Mouse (Mus musculus) hindbrain, postnatal 0 days (tissue): ENCODE data around the gene Lgr6. TPM values are rescaled to one million over a fixed set of nuclear protein-coding genes. Genes with fewer than 3 reads are reported as not detected.

Experiments used
- ATAC-seq: fragments of 200-750 bp; cut with Nextera tagmentation; 2 replicates; pipeline ENCODE4 v1.8.0; 2017; ENCODE audit warnings: mild to moderate bottlenecking, moderate TSS enrichment, moderate library complexity
- DNase-seq: peaks from one replicate; pipeline ENCODE4 v3.0.0-alpha.2; 2015; ENCODE audit warnings: low spot score
- H3K27ac ChIP-seq: fragments of 300-500 bp; sonication (generic); 2 replicates; pipeline ENCODE4 v1.5.1; 2014; ENCODE audit warnings: mild to moderate bottlenecking
- H3K27me3 ChIP-seq: fragments of 300-500 bp; sonication (generic); 2 replicates; pipeline ENCODE4 v1.6.1; 2014; ENCODE audit warnings: low read length, mixed read lengths; ENCODE audit not compliant: insufficient read depth
- H3K36me3 ChIP-seq: fragments of 300-500 bp; sonication (generic); 2 replicates; pipeline ENCODE4 v1.6.1; 2014; ENCODE audit warnings: low read length, mixed read lengths; ENCODE audit not compliant: insufficient read depth
- H3K4me1 ChIP-seq: fragments of 300-500 bp; sonication (generic); 2 replicates; pipeline ENCODE4 v1.6.1; 2014; ENCODE audit warnings: antibody characterized with exemption, low read length, mixed read lengths; ENCODE audit not compliant: insufficient read depth
- H3K4me2 ChIP-seq: fragments of 300-500 bp; sonication (generic); 2 replicates; pipeline ENCODE4 v1.6.1; 2014; ENCODE audit warnings: low read depth, mild to moderate bottlenecking, low read length, moderate library complexity, mixed read lengths
- H3K4me3 ChIP-seq: fragments of 300-500 bp; sonication (generic); 2 replicates; pipeline ENCODE4 v1.5.1; 2014; ENCODE audit warnings: low read length
- H3K9ac ChIP-seq: fragments of 300-500 bp; sonication (generic); replicated peaks from 2 replicates; pipeline ENCODE4 v1.6.1; 2014; ENCODE audit warnings: mild to moderate bottlenecking, low read length, moderate library complexity, mixed read lengths
- H3K9me3 ChIP-seq: fragments of 300-500 bp; sonication (generic); 2 replicates; pipeline ENCODE4 v1.6.1; 2016; ENCODE audit warnings: low read length, mixed read lengths
- CTCF ChIP-seq: IDR thresholded peaks from 2 replicates; pipeline ENCODE4 v1.5.1; 2016; ENCODE audit warnings: antibody characterized with exemption, control low read depth, low read depth
- WGBS: fragments of 180-500 bp; shearing (Covaris S2); extraction: QIAGEN DNeasy Blood & Tissue Kit; methylation state at CpG from one replicate; pipeline ENCODE4 v1.1.7; 2014; 5-methylcytosine and 5-hydroxymethylcytosine counted together
- polyA plus RNA-seq: library from polyadenylated mRNA; unstranded; fragments of >200 nt; fragmentation: Nextera tagmentation; extraction: Ambion mirVana; gene quantifications from 2 replicates; pipeline ENCODE4 v1.2.1, GENCODE M21; 2015
- total RNA-seq: library from RNA; depleted of rRNA; stranded (reverse); fragments of >200 nt; gene quantifications from 2 replicates; pipeline ENCODE4 v1.2.3, GENCODE M21; 2014

Lgr6 gene
- total and polyA plus RNA-seq, 2 experiments from 2014 or later = 3.1 to 5.0 TPM

GRCm38 (mm10) chr1:135054121-135054520 is 51.0 kb downstream of the Lgr6 start:
- no peak overlapping the region for H3K4me2 ChIP-seq
- no peaks in the 10 kb centered on the region for H3K36me3 ChIP-seq
- WGBS = 79% methylated on average over 5 of the region's 5 CpGs

DNA sequence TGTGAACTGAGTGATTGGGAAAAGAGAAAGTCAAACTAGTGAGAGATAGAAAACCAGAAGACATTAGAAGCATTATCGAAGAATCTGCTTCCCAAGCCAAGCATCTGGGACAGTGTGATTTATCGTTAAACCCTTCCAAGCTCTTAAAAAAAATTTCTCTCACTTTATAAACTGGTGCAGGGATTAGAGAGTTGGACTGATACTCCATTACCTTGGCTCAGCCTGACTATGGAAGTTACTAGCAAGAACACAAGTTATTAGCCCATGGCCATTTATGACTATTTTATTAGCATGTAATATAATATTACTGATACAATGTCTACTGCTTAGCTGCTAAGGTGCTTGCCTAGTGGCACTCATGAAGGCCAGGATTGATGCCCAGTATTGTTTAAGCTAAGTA is 60.6 kb downstream of the Lgr6 start:
- no peak overlapping the region for H3K9ac ChIP-seq
- no peaks in the 10 kb centered on the region for H3K9me3 ChIP-seq
- no peak overlapping the region for H3K4me3 ChIP-seq
- H3K4me1 ChIP-seq = no peaks in the 10 kb centered on the region
- H3K4me2 ChIP-seq = no peak overlapping the region
- no peak overlapping the region for H3K27ac ChIP-seq
- H3K36me3 ChIP-seq = no peaks in the 10 kb centered on the region
- 87% methylated on average over 2 of the region's 2 CpGs for WGBS
- DNase-seq (no peak), ATAC-seq (no peak)
- no peak for TF ChIP-seq CTCF
- no peaks in the 10 kb centered on the region for H3K27me3 ChIP-seq

More at GRCm38 (mm10) chr1:135054121-135054520, 51.0 kb downstream of the Lgr6 start:
- Histone ChIP-seq H3K4me1 (no peaks in the 10 kb centered on the region), H3K9me3 (no peaks in the 10 kb centered on the region), H3K9ac (no peak overlapping the region), H3K4me3 (no peak overlapping the region), H3K27me3 (no peaks in the 10 kb centered on the region), H3K27ac (no peak overlapping the region)
- ATAC-seq (no peak), DNase-seq (no peak)
- TF ChIP-seq CTCF = no peak

GRCm38 (mm10) chr1:135036297-135036696 is 68.8 kb downstream of the Lgr6 start:
- H3K4me3 ChIP-seq = no peak overlapping the region
- ATAC-seq (no peak), DNase-seq (no peak)
- TF ChIP-seq CTCF = no peak
- no peaks in the 10 kb centered on the region for H3K27me3 ChIP-seq
- WGBS = 91% methylated on average over 5 of the region's 5 CpGs
- H3K4me2 ChIP-seq = no peak overlapping the region
- no peak overlapping the region for H3K9ac ChIP-seq
- H3K9me3 ChIP-seq = no peaks in the 10 kb centered on the region
- H3K4me1 ChIP-seq = no peaks in the 10 kb centered on the region
- H3K36me3 ChIP-seq = no peaks in the 10 kb centered on the region
- no peak overlapping the region for H3K27ac ChIP-seq

DNA sequence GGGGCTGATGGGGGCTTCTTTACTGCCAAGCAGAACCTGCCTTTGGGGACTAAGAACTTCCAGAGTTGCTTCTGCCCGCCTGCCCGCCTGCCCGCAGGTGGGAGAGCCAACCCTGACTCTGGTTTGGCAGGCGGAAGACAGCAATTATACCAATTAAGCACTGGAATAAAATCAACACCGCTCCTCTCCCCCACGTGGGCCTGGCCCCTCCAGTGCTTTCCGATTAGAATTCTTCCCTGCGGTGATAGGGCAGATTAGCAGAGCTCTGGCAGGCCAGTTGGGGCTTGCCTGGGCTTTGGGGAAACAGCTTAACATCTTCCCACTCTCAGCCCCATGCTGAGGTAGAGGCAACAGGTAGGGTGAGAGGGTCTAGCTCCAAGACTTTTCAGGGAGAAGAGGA is 72.4 kb downstream of the Lgr6 start:
- Histone ChIP-seq H3K36me3 (no peaks in the 10 kb centered on the region), H3K4me1 (no peaks in the 10 kb centered on the region), H3K4me2 (no peak overlapping the region), H3K9ac (no peak overlapping the region), H3K9me3 (no peaks in the 10 kb centered on the region), H3K27ac (no peak overlapping the region), H3K4me3 (no peak overlapping the region), H3K27me3 (no peaks in the 10 kb centered on the region)
- no peak for TF ChIP-seq CTCF
- no peak for ATAC-seq
- no peak for DNase-seq
- 39% methylated on average over 8 of the region's 8 CpGs for WGBS

GRCm38 (mm10) chr1:135030121-135030520 is 75.0 kb downstream of the Lgr6 start:
- ATAC-seq = no peak
- Histone ChIP-seq H3K27ac (no peak overlapping the region), H3K4me3 (no peak overlapping the region), H3K36me3 (no peaks in the 10 kb centered on the region), H3K9ac (no peak overlapping the region), H3K27me3 (no peaks in the 10 kb centered on the region), H3K9me3 (no peaks in the 10 kb centered on the region), H3K4me1 (no peaks in the 10 kb centered on the region), H3K4me2 (no peak overlapping the region)
- 83% methylated on average over 2 of the region's 2 CpGs for WGBS
- peak; percentile 28; the same call in 1 of the 2 replicates for TF ChIP-seq CTCF
- no peak for DNase-seq

- no peak for DNase-seq
These were observed 78.8 kb downstream of the Lgr6 start for GRCm38 (mm10) chr1:135026275-135026674.

DNA sequence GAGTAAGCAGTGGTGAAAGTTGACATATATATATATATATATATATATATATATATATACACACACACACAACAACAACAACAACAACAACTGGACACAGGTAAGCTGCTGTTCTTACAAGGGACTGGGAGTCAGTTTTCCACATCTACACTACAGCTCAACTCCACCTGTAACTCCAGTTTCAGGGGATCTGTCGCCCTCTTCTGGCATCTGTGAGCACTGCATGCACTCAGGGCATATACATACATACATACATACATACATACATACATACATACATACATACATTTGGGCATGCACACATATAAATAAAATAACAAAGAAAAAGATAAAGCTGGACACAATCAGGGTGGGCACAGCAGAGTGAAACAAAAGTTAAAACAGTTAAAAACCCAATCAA is 81.5 kb downstream of the Lgr6 start:
- peaks cover 15% of the 10 kb centered on the region for H3K4me1 ChIP-seq
- no peak overlapping the region for H3K4me3 ChIP-seq
- TF ChIP-seq CTCF = peak; percentile 44
- no peak for ATAC-seq
- WGBS = 84% methylated on average over 1 of the region's 1 CpGs
- H3K9ac ChIP-seq = no peak overlapping the region
- no peak for DNase-seq
- H3K36me3 ChIP-seq = no peaks in the 10 kb centered on the region
- H3K9me3 ChIP-seq = no peaks in the 10 kb centered on the region
- H3K27ac ChIP-seq = no peak overlapping the region
- H3K27me3 ChIP-seq = no peaks in the 10 kb centered on the region
- H3K4me2 ChIP-seq = no peak overlapping the region

More at GRCm38 (mm10) chr1:135026275-135026674, 78.8 kb downstream of the Lgr6 start:
- Histone ChIP-seq H3K9ac (no peak overlapping the region), H3K27ac (no peak overlapping the region), H3K4me1 (0 out of 2 replicates have a peak, but pooled peaks cover 3% of the 10 kb centered on the region), H3K36me3 (no peaks in the 10 kb centered on the region), H3K27me3 (no peaks in the 10 kb centered on the region), H3K9me3 (no peaks in the 10 kb centered on the region), H3K4me2 (no peak overlapping the region), H3K4me3 (no peak overlapping the region)
- no peak for ATAC-seq
- TF ChIP-seq CTCF = no peak
- 67% methylated on average over 1 of the region's 1 CpGs for WGBS
